Mouse (Mus musculus): ENCODE measurements around the gene Gm21119.
"Not testable (repeated sequence)": the region's sequence is repeated elsewhere in the genome, so short reads cannot be mapped to it uniquely, and the experiment has no call there.

The Gm21119 gene

GRCm38 (mm10) chr8:20614619-20615018 is at the start of gene Gm21119:
TSS of gene Gm21119 (plus strand) at chr8:20614919.
- not testable (repeated sequence) for DNase-seq

GRCm38 (mm10) chr8:20566753-20567152 is 48.0 kb upstream of the Gm21119 start:
- not testable (repeated sequence) for DNase-seq

GRCm38 (mm10) chr8:20581081-20581480 is 33.6 kb upstream of the Gm21119 start:
- not testable (repeated sequence) for DNase-seq

GRCm38 (mm10) chr8:20582772-20583171 is 31.9 kb upstream of the Gm21119 start:
- DNase-seq: not testable (repeated sequence)

- DNase-seq: peak; percentile 7
Observed at GRCm38 (mm10) chr8:20588268-20589177, 26.2 kb upstream of the Gm21119 start.

GRCm38 (mm10) chr8:20589178-20589539 is 25.6 kb upstream of the Gm21119 start:
- DNase-seq: not testable (repeated sequence)

GRCm38 (mm10) chr8:20590117-20590997 is 24.4 kb upstream of the Gm21119 start:
- DNase-seq: peak; percentile 0

- not testable (repeated sequence) for DNase-seq
Observed at GRCm38 (mm10) chr8:20591002-20591401, 23.7 kb upstream of the Gm21119 start.

GRCm38 (mm10) chr8:20592732-20593272 is 21.9 kb upstream of the Gm21119 start:
- not testable (repeated sequence) for DNase-seq

- not testable (repeated sequence) for DNase-seq
Observed at GRCm38 (mm10) chr8:20593841-20594240, 20.9 kb upstream of the Gm21119 start.

- DNase-seq: not testable (repeated sequence)
Observed at GRCm38 (mm10) chr8:20596081-20596841, 18.5 kb upstream of the Gm21119 start.

GRCm38 (mm10) chr8:20596842-20597708 is 17.6 kb upstream of the Gm21119 start:
- not testable (repeated sequence) for DNase-seq

- DNase-seq: not testable (repeated sequence)
Observed at GRCm38 (mm10) chr8:20598300-20599170, 16.2 kb upstream of the Gm21119 start.

- not testable (repeated sequence) for DNase-seq
Observed at GRCm38 (mm10) chr8:20599350-20599749, 15.4 kb upstream of the Gm21119 start.

- not testable (repeated sequence) for DNase-seq
Observed at GRCm38 (mm10) chr8:20610856-20611255, 3.9 kb upstream of the Gm21119 start.

GRCm38 (mm10) chr8:20612721-20613120 is 2.0 kb upstream of the Gm21119 start:
- DNase-seq: not testable (repeated sequence)

- not testable (repeated sequence) for DNase-seq
Observed at GRCm38 (mm10) chr8:20630766-20631165, 16.0 kb downstream of the Gm21119 start.

- DNase-seq: not testable (repeated sequence)
Observed at GRCm38 (mm10) chr8:20637931-20638330, 23.2 kb downstream of the Gm21119 start.

- DNase-seq: not testable (repeated sequence)
Observed at GRCm38 (mm10) chr8:20643536-20643935, 28.8 kb downstream of the Gm21119 start.

GRCm38 (mm10) chr8:20652976-20653375 is 38.3 kb downstream of the Gm21119 start:
- not testable (repeated sequence) for DNase-seq
